Mouse (Mus musculus): Measurements from ENCODE around the gene Sycn.

The Sycn gene

GRCm38 (mm10) chr7:28557708-28558107, 17.0 kb downstream of the Sycn start:
- no peak for DNase-seq (ENCODE audit: extremely low read depth, insufficient read length, low spot score)

- peak; percentile 37 for DNase-seq (ENCODE audit: extremely low read depth, insufficient read length, low spot score)
Observed at GRCm38 (mm10) chr7:28558486-28558885, 17.8 kb downstream of the Sycn start.

GRCm38 (mm10) chr7:28560856-28561255, 20.2 kb downstream of the Sycn start:
- no peak for DNase-seq (ENCODE audit: extremely low read depth, insufficient read length, low spot score)

GRCm38 (mm10) chr7:28561967-28562366, 21.3 kb downstream of the Sycn start:
- DNase-seq (ENCODE audit: extremely low read depth, insufficient read length, low spot score) = no peak

- DNase-seq (ENCODE audit: extremely low read depth, insufficient read length, low spot score) = no peak
Observed at GRCm38 (mm10) chr7:28562371-28562770, 21.7 kb downstream of the Sycn start.

- DNase-seq (ENCODE audit: extremely low read depth, insufficient read length, low spot score) = no peak
Observed at GRCm38 (mm10) chr7:28562951-28563350, 22.3 kb downstream of the Sycn start.

GRCm38 (mm10) chr7:28565407-28565806, 24.7 kb downstream of the Sycn start:
- no peak for DNase-seq (ENCODE audit: extremely low read depth, insufficient read length, low spot score)

- no peak for DNase-seq (ENCODE audit: extremely low read depth, insufficient read length, low spot score)
Observed at GRCm38 (mm10) chr7:28567539-28567938, 26.9 kb downstream of the Sycn start.

- DNase-seq (ENCODE audit: extremely low read depth, insufficient read length, low spot score) = no peak
Observed at GRCm38 (mm10) chr7:28568253-28568652, 27.6 kb downstream of the Sycn start.

GRCm38 (mm10) chr7:28570291-28570981, 29.8 kb downstream of the Sycn start:
- peak; percentile 67 for DNase-seq (ENCODE audit: extremely low read depth, insufficient read length, low spot score)

GRCm38 (mm10) chr7:28570982-28571682, 30.4 kb downstream of the Sycn start:
- DNase-seq (ENCODE audit: extremely low read depth, insufficient read length, low spot score) = no peak

- no peak for DNase-seq (ENCODE audit: extremely low read depth, insufficient read length, low spot score)
Observed at GRCm38 (mm10) chr7:28572689-28573088, 32.0 kb downstream of the Sycn start.

- DNase-seq (ENCODE audit: extremely low read depth, insufficient read length, low spot score) = no peak
Observed at GRCm38 (mm10) chr7:28573236-28573635, 32.6 kb downstream of the Sycn start.

- no peak for DNase-seq (ENCODE audit: extremely low read depth, insufficient read length, low spot score)
Observed at GRCm38 (mm10) chr7:28575597-28575996, 34.9 kb downstream of the Sycn start.

GRCm38 (mm10) chr7:28576271-28576914, 35.7 kb downstream of the Sycn start:
- peak; percentile 71 for DNase-seq (ENCODE audit: extremely low read depth, insufficient read length, low spot score)

GRCm38 (mm10) chr7:28577826-28578542, 37.3 kb downstream of the Sycn start:
- peak; percentile 41 for DNase-seq (ENCODE audit: extremely low read depth, insufficient read length, low spot score)

- no peak for DNase-seq (ENCODE audit: extremely low read depth, insufficient read length, low spot score)
Observed at GRCm38 (mm10) chr7:28578543-28579053, 37.9 kb downstream of the Sycn start.

GRCm38 (mm10) chr7:28579826-28580225, 39.1 kb downstream of the Sycn start:
- no peak for DNase-seq (ENCODE audit: extremely low read depth, insufficient read length, low spot score)

GRCm38 (mm10) chr7:28581721-28582120, 41.0 kb downstream of the Sycn start:
- no peak for DNase-seq (ENCODE audit: extremely low read depth, insufficient read length, low spot score)

- DNase-seq (ENCODE audit: extremely low read depth, insufficient read length, low spot score) = no peak
Observed at GRCm38 (mm10) chr7:28582841-28583240, 42.2 kb downstream of the Sycn start.
